Mouse (Mus musculus): ENCODE measurements around the gene Epha8. TPM values are rescaled to one million over a fixed set of nuclear protein-coding genes. Genes with fewer than 3 reads are reported as not detected.

Gene Epha8
- polyA plus RNA-seq, 1 experiment from 2014 or later, result 0.07 TPM

- Histone ChIP-seq H3K27me3 (replicated peaks) (peaks cover 83% of the 10 kb centered on the region), H3K9me3 (no peaks in the 10 kb centered on the region), H3K4me2 (no peak overlapping the region), H3K9ac (no peak overlapping the region), H3K27ac (replicated peaks) (no peak overlapping the region), H3K4me1 (no peaks in the 10 kb centered on the region), H3K4me3 (no peak overlapping the region), H3K36me3 (no peaks in the 10 kb centered on the region)
- 57% methylated on average over 5 of the region's 5 CpGs for WGBS
- ATAC-seq (ENCODE audit: extremely low read depth, insufficient number of reproducible peaks, low FRiP score, low TSS enrichment), result no peak
Observed at GRCm38 (mm10) chr4:136887714-136888113, 68.9 kb downstream of the Epha8 start.

GRCm38 (mm10) chr4:136886101-136886500 is 70.5 kb downstream of the Epha8 start, which contains the start of gene C1qb:
Gene C1qb (minus strand): TSS chr4:136886187.
- H3K9ac ChIP-seq, result no peak within 1 kb of the TSS
- WGBS, result 59% methylated on average over 7 of the region's 7 CpGs
- no peak within 1 kb of the TSS for H3K4me2 ChIP-seq
- H3K9me3 ChIP-seq, result no peaks in the 10 kb centered on the region
- H3K4me1 ChIP-seq, result no peaks in the 10 kb centered on the region
- no peak for ATAC-seq (ENCODE audit: extremely low read depth, insufficient number of reproducible peaks, low FRiP score, low TSS enrichment)
- H3K4me3 ChIP-seq, result no peak within 1 kb of the TSS
- H3K27me3 ChIP-seq (replicated peaks), result peaks cover 80% of the 10 kb centered on the region
- no peak within 1 kb of the TSS for H3K27ac ChIP-seq (replicated peaks)
- no peaks in the 10 kb centered on the region for H3K36me3 ChIP-seq

Other genes with a start within 250 kb of the Epha8 start
- gene Ephb2, start 120.8 kb downstream of the Epha8 start, polyA plus RNA-seq (2015; fragmentation: Nextera tagmentation; extraction: Ambion mirVana), result 1.2 and 1.3 TPM in 2 replicates
- 31.0 and 37.2 TPM in 2 replicates for gene C1qb, start 70.6 kb downstream of the Epha8 start, polyA plus RNA-seq (2015; fragmentation: Nextera tagmentation; extraction: Ambion mirVana)
- gene C1qc, start 63.8 kb downstream of the Epha8 start, polyA plus RNA-seq (2015; fragmentation: Nextera tagmentation; extraction: Ambion mirVana), result 16.7 and 19.9 TPM in 2 replicates
- 18.6 and 23.6 TPM in 2 replicates for gene C1qa, start 58.0 kb downstream of the Epha8 start, polyA plus RNA-seq (2015; fragmentation: Nextera tagmentation; extraction: Ambion mirVana)
- gene Zbtb40, start 92.0 kb upstream of the Epha8 start, polyA plus RNA-seq (2015; fragmentation: Nextera tagmentation; extraction: Ambion mirVana), result 2.4 and 3.1 TPM in 2 replicates

Measured in heart, embryonic 13.5 days (tissue).